Mouse (Mus musculus): ENCODE measurements around the gene Slc31a2. TPM values are rescaled to one million over a fixed set of nuclear protein-coding genes. Genes with fewer than 3 reads are reported as not detected.

Slc31a2 gene
- polyA plus RNA-seq, 1 experiment, result 4.2 TPM

GRCm38 (mm10) chr4:62272696-62273095 lies 10.3 kb downstream of the Slc31a2 start:
- Histone ChIP-seq H3K36me3 (ENCODE audit: control insufficient read depth, insufficient read depth) (no peaks in the 10 kb centered on the region), H3K4me3 (no peak overlapping the region), H3K27me3 (ENCODE audit: control insufficient read depth, insufficient read depth, insufficient read length) (no peaks in the 10 kb centered on the region), H3K4me2 (ENCODE audit: low read depth) (no peak overlapping the region), H3K79me2 (ENCODE audit: control insufficient read depth, insufficient read depth) (no peaks in the 10 kb centered on the region), H3ac (ENCODE audit: control insufficient read depth, insufficient read length) (no peak overlapping the region)
- TF ChIP-seq CEBPB (IDR thresholded peaks at IDR 0.05; ENCODE audit: insufficient read depth, poor library complexity, severe bottlenecking) (no peak), MYOD1 (IDR thresholded peaks at IDR 0.05; ENCODE audit: control insufficient read depth in 1 of 3, insufficient read length in 2 of 3, low read depth in 2 of 3) (no peak), MAX (IDR thresholded peaks at IDR 0.05; ENCODE audit: low read depth) (no peak), SRF (IDR thresholded peaks at IDR 0.05; ENCODE audit: control insufficient read depth, insufficient read length, low read depth) (no peak), TCF3 (IDR thresholded peaks at IDR 0.05; ENCODE audit: insufficient read length, low read depth) (no peak), POLR2AphosphoS2 (IDR thresholded peaks at IDR 0.05; ENCODE audit: insufficient read length, low read depth) (no peak), MYOG (IDR thresholded peaks at IDR 0.05; ENCODE audit: control insufficient read depth in 1 of 3, insufficient read depth in 1 of 3, insufficient read length in 2 of 3, low read depth in 2 of 3) (no peak), POLR2A (IDR thresholded peaks at IDR 0.05; ENCODE audit: insufficient read length, low read depth) (no peak), E2F4 (IDR thresholded peaks at IDR 0.05; ENCODE audit: insufficient read depth) (no peak), REST (IDR thresholded peaks at IDR 0.05; ENCODE audit: insufficient read depth, insufficient read length) (no peak), TCF12 (IDR thresholded peaks at IDR 0.05; ENCODE audit: insufficient read depth, poor library complexity, severe bottlenecking) (no peak), USF1 (IDR thresholded peaks at IDR 0.05; ENCODE audit: low read depth) (no peak)

DNA sequence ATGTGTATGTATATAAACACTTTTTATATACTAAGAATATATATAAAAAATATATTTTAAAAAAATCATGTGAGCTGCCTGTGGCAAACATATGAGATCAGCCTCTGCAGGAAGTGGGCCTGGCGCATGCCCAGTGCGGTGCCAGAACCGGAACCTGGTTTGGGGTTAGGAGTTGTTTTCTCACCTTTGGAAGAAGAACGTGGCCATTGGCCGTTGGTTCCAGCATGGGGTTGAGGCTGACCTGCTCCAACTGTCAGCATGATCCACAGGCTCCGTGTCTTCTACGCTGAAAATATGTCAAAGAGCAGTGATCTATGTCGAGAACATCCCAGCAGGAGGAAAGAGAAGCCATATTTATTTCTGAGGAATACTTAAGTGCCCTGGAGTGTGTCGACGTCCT lies 11.6 kb downstream of the Slc31a2 start:
- Histone ChIP-seq H3K4me3 (no peak overlapping the region), H3K79me2 (ENCODE audit: control insufficient read depth, insufficient read depth) (no peaks in the 10 kb centered on the region), H3K27me3 (ENCODE audit: control insufficient read depth, insufficient read depth, insufficient read length) (no peaks in the 10 kb centered on the region), H3ac (ENCODE audit: control insufficient read depth, insufficient read length) (no peak overlapping the region), H3K4me2 (ENCODE audit: low read depth) (no peak overlapping the region), H3K36me3 (ENCODE audit: control insufficient read depth, insufficient read depth) (no peaks in the 10 kb centered on the region)
- no peak for TF ChIP-seq TCF3 (IDR thresholded peaks at IDR 0.05; ENCODE audit: insufficient read length, low read depth)
- TF ChIP-seq POLR2A (IDR thresholded peaks at IDR 0.05; ENCODE audit: insufficient read length, low read depth), result no peak
- TF ChIP-seq MAX (IDR thresholded peaks at IDR 0.05; ENCODE audit: low read depth), result no peak
- no peak for TF ChIP-seq POLR2AphosphoS2 (IDR thresholded peaks at IDR 0.05; ENCODE audit: insufficient read length, low read depth)
- no peak for TF ChIP-seq E2F4 (IDR thresholded peaks at IDR 0.05; ENCODE audit: insufficient read depth)
- no peak for TF ChIP-seq MYOD1 (IDR thresholded peaks at IDR 0.05; ENCODE audit: control insufficient read depth in 1 of 3, insufficient read length in 2 of 3, low read depth in 2 of 3)
- no peak for TF ChIP-seq USF1 (IDR thresholded peaks at IDR 0.05; ENCODE audit: low read depth)
- no peak for TF ChIP-seq CEBPB (IDR thresholded peaks at IDR 0.05; ENCODE audit: insufficient read depth, poor library complexity, severe bottlenecking)
- no peak for TF ChIP-seq TCF12 (IDR thresholded peaks at IDR 0.05; ENCODE audit: insufficient read depth, poor library complexity, severe bottlenecking)
- TF ChIP-seq REST (IDR thresholded peaks at IDR 0.05; ENCODE audit: insufficient read depth, insufficient read length), result no peak
- no peak for TF ChIP-seq SRF (IDR thresholded peaks at IDR 0.05; ENCODE audit: control insufficient read depth, insufficient read length, low read depth)
- no peak for TF ChIP-seq MYOG (IDR thresholded peaks at IDR 0.05; ENCODE audit: control insufficient read depth in 1 of 3, insufficient read depth in 1 of 3, insufficient read length in 2 of 3, low read depth in 2 of 3)

GRCm38 (mm10) chr4:62274841-62275536 lies 12.6 kb downstream of the Slc31a2 start:
- Histone ChIP-seq H3K4me2 (ENCODE audit: low read depth) (peak overlapping the region; percentile 46), H3K27me3 (ENCODE audit: control insufficient read depth, insufficient read depth, insufficient read length) (no peaks in the 10 kb centered on the region), H3ac (ENCODE audit: control insufficient read depth, insufficient read length) (no peak overlapping the region), H3K79me2 (ENCODE audit: control insufficient read depth, insufficient read depth) (no peaks in the 10 kb centered on the region), H3K36me3 (ENCODE audit: control insufficient read depth, insufficient read depth) (no peaks in the 10 kb centered on the region), H3K4me3 (no peak overlapping the region)
- TF ChIP-seq E2F4 (IDR thresholded peaks at IDR 0.05; ENCODE audit: insufficient read depth) (no peak), MYOD1 (IDR thresholded peaks at IDR 0.05; ENCODE audit: control insufficient read depth in 1 of 3, insufficient read length in 2 of 3, low read depth in 2 of 3) (no peak), MAX (IDR thresholded peaks at IDR 0.05; ENCODE audit: low read depth) (no peak), POLR2A (IDR thresholded peaks at IDR 0.05; ENCODE audit: insufficient read length, low read depth) (no peak), MYOG (IDR thresholded peaks at IDR 0.05; ENCODE audit: control insufficient read depth in 1 of 3, insufficient read depth in 1 of 3, insufficient read length in 2 of 3, low read depth in 2 of 3) (no peak), SRF (IDR thresholded peaks at IDR 0.05; ENCODE audit: control insufficient read depth, insufficient read length, low read depth) (no peak), CEBPB (IDR thresholded peaks at IDR 0.05; ENCODE audit: insufficient read depth, poor library complexity, severe bottlenecking) (no peak)

DNA sequence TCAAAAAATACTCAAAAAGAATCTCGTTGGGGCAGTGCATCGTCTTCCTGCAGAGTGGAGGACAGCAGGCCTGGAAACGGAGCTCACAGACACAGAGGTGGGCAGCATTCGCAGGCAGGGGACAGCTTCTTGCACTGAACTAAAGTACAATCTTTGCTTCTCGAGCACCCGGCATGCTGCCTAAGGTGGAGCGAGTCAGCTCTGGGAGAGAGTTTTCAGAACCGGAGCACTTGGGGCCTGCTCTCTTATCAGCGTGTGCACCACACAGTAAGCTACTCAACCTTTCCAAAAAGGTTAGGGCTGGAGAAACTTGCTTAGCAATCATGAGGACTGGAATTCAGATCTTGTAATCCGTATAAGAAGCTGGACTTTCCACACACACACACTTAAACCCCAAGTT lies 14.3 kb downstream of the Slc31a2 start:
- no peaks in the 10 kb centered on the region for H3K79me2 ChIP-seq (ENCODE audit: control insufficient read depth, insufficient read depth)
- no peak overlapping the region for H3ac ChIP-seq (ENCODE audit: control insufficient read depth, insufficient read length)
- no peak overlapping the region for H3K4me3 ChIP-seq
- H3K4me2 ChIP-seq (ENCODE audit: low read depth), result no peak overlapping the region
- no peaks in the 10 kb centered on the region for H3K27me3 ChIP-seq (ENCODE audit: control insufficient read depth, insufficient read depth, insufficient read length)
- no peak for TF ChIP-seq MYOG (IDR thresholded peaks at IDR 0.05; ENCODE audit: control insufficient read depth in 1 of 3, insufficient read depth in 1 of 3, insufficient read length in 2 of 3, low read depth in 2 of 3)
- no peak for TF ChIP-seq MYOD1 (IDR thresholded peaks at IDR 0.05; ENCODE audit: control insufficient read depth in 1 of 3, insufficient read length in 2 of 3, low read depth in 2 of 3)
- TF ChIP-seq USF1 (IDR thresholded peaks at IDR 0.05; ENCODE audit: low read depth), result no peak
- no peak for TF ChIP-seq E2F4 (IDR thresholded peaks at IDR 0.05; ENCODE audit: insufficient read depth)
- TF ChIP-seq TCF12 (IDR thresholded peaks at IDR 0.05; ENCODE audit: insufficient read depth, poor library complexity, severe bottlenecking), result no peak
- TF ChIP-seq SRF (IDR thresholded peaks at IDR 0.05; ENCODE audit: control insufficient read depth, insufficient read length, low read depth), result no peak
- no peak for TF ChIP-seq POLR2AphosphoS2 (IDR thresholded peaks at IDR 0.05; ENCODE audit: insufficient read length, low read depth)
- TF ChIP-seq TCF3 (IDR thresholded peaks at IDR 0.05; ENCODE audit: insufficient read length, low read depth), result no peak
- TF ChIP-seq REST (IDR thresholded peaks at IDR 0.05; ENCODE audit: insufficient read depth, insufficient read length), result no peak
- no peak for TF ChIP-seq POLR2A (IDR thresholded peaks at IDR 0.05; ENCODE audit: insufficient read length, low read depth)
- TF ChIP-seq CEBPB (IDR thresholded peaks at IDR 0.05; ENCODE audit: insufficient read depth, poor library complexity, severe bottlenecking), result no peak
- TF ChIP-seq MAX (IDR thresholded peaks at IDR 0.05; ENCODE audit: low read depth), result no peak
- no peaks in the 10 kb centered on the region for H3K36me3 ChIP-seq (ENCODE audit: control insufficient read depth, insufficient read depth)
